Mouse (Mus musculus): Measurements from ENCODE around the gene Sft2d1. TPM values are rescaled to one million over a fixed set of nuclear protein-coding genes. Genes with fewer than 3 reads are reported as not detected.

The Sft2d1 gene
- 60.4 TPM for polyA plus RNA-seq (2014; fragmentation: Illumina TruSeq; extraction: RNeasy Lipid Tissue Mini Kit (QIAGEN cat#74804); ENCODE audit: low read depth, low replicate concordance)

GRCm38 (mm10) chr17:8310838-8311614 is at the start of gene Sft2d1:
Sft2d1 (plus strand) TSS chr17:8311102.

DNA sequence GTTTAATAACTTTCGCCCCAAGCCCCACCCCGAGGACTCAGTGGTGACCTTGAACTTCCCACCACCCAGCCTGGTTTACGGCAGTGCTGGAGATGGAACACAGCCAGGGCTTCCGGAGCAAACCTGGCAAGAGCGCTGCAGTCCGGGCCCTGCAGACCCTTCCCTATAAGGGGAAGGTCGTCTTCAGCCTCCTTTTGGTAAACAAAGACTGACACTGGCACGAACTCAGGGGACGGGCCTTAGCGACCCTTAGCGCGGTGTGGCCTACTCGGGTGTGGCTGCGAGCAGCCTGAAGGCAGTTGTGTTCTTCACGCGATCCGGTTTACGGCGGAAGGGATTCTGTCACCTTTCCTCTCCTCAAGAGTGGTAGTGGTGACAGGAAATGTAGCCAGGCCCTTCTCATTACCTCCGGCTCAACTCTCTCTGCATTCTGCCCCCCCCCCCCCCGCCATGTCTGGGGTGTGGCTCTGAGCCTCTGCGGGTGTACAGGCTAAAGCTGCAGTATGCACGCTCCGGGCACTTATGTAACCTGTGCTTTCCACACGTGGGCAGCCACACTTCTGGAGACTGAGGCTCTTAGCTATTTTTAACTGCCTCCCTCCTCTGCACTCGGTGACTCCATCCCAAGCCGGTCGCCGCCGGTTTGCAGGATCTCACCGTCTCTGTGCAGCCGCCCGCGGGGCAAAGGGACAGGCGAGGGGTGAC is 27.9 kb upstream of the Sft2d1 start, which contains the start of gene Mpc1:
Gene Mpc1, plus strand, starts transcription at position 84 of the 705 bp plus-strand sequence.

DNA sequence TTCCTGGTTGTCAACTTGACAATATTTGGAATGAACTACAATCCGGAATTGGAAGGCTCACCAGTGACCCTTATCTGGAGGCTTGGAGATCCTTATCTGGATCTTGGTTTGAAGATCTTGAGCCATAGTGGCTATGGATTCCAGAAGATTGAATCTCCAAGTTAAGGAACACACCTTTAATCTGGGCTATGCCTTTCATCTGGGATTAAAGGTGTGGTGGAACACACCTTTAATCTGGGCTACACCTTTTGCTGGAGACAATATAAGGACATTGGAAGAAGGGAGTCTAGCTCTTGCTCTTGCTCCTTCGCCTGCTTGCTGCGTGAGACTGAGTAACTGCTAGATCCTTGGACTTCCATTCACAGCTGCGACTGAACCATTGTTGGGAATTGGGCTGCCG is 26.3 kb downstream of the Sft2d1 start, which contains the start of gene Prr18:
Gene Prr18, plus strand, starts transcription at position 301 of the 400 bp plus-strand sequence.

GRCm38 (mm10) chr17:8355692-8356091 is 44.8 kb downstream of the Sft2d1 start, which contains the start of gene T2:
T2 (plus strand) TSS chr17:8355992.

Other genes with a start within 250 kb of the Sft2d1 start
- not detected for gene Gm49673, start 163.3 kb upstream of the Sft2d1 start, polyA plus RNA-seq (2014; fragmentation: Illumina TruSeq; extraction: RNeasy Lipid Tissue Mini Kit (QIAGEN cat#74804); ENCODE audit: low read depth, low replicate concordance)
- gene Rnaset2a, start 163.0 kb upstream of the Sft2d1 start, polyA plus RNA-seq (2014; fragmentation: Illumina TruSeq; extraction: RNeasy Lipid Tissue Mini Kit (QIAGEN cat#74804); ENCODE audit: low read depth, low replicate concordance), result 31.8 TPM
- 40.4 TPM for gene Fgfr1op, start 145.6 kb upstream of the Sft2d1 start, polyA plus RNA-seq (2014; fragmentation: Illumina TruSeq; extraction: RNeasy Lipid Tissue Mini Kit (QIAGEN cat#74804); ENCODE audit: low read depth, low replicate concordance)
- not detected for gene Ccr6, start 75.1 kb upstream of the Sft2d1 start, polyA plus RNA-seq (2014; fragmentation: Illumina TruSeq; extraction: RNeasy Lipid Tissue Mini Kit (QIAGEN cat#74804); ENCODE audit: low read depth, low replicate concordance)
- 632 TPM for gene Mpc1, start 28.2 kb upstream of the Sft2d1 start, polyA plus RNA-seq (2014; fragmentation: Illumina TruSeq; extraction: RNeasy Lipid Tissue Mini Kit (QIAGEN cat#74804); ENCODE audit: low read depth, low replicate concordance)
- gene Prr18, start 26.4 kb downstream of the Sft2d1 start, polyA plus RNA-seq (2014; fragmentation: Illumina TruSeq; extraction: RNeasy Lipid Tissue Mini Kit (QIAGEN cat#74804); ENCODE audit: low read depth, low replicate concordance), result not detected
- gene T2, start 44.9 kb downstream of the Sft2d1 start, polyA plus RNA-seq (2014; fragmentation: Illumina TruSeq; extraction: RNeasy Lipid Tissue Mini Kit (QIAGEN cat#74804); ENCODE audit: low read depth, low replicate concordance), result not detected
- not detected for gene T, start 123.3 kb downstream of the Sft2d1 start, polyA plus RNA-seq (2014; fragmentation: Illumina TruSeq; extraction: RNeasy Lipid Tissue Mini Kit (QIAGEN cat#74804); ENCODE audit: low read depth, low replicate concordance)
- gene Pde10a, start 214.3 kb downstream of the Sft2d1 start, polyA plus RNA-seq (2014; fragmentation: Illumina TruSeq; extraction: RNeasy Lipid Tissue Mini Kit (QIAGEN cat#74804); ENCODE audit: low read depth, low replicate concordance), result 15.7 TPM

Measured in adrenal gland, adult 10 weeks (tissue).